Mouse (Mus musculus) liver, adult 2 months (tissue): ENCODE data around the gene Aqp11. TPM values are rescaled to one million over a fixed set of nuclear protein-coding genes. Genes with fewer than 3 reads are reported as not detected.
A peak's percentile ranks its signal among the peaks of the same experiment; 100 is the strongest.

Experiments
- DNase-seq: peaks from one replicate; pipeline ENCODE4 v3.0.0-alpha.2; 2011; ENCODE audit warnings: low read depth, low spot score; ENCODE audit errors: extremely low read depth
- H3K27ac ChIP-seq: fragments of 200-500 bp; replicated peaks from 2 replicates; pipeline ENCODE4 v1.5.1; 2012; ENCODE audit warnings: low read depth, mild to moderate bottlenecking, control low read depth, inconsistent platforms, low read length; ENCODE audit not compliant: insufficient read depth
- H3K27me3 ChIP-seq: fragments of 200-500 bp; 2 replicates; pipeline ENCODE4 v1.6.1; 2012; ENCODE audit warnings: mild to moderate bottlenecking, moderate library complexity, low read length, inconsistent platforms; ENCODE audit not compliant: control insufficient read depth, insufficient read depth
- H3K36me3 ChIP-seq: fragments of 200-500 bp; 2 replicates; pipeline ENCODE4 v1.6.1; 2012; ENCODE audit warnings: low read length, inconsistent platforms; ENCODE audit not compliant: control insufficient read depth, insufficient read depth
- H3K4me1 ChIP-seq: fragments of 200-500 bp; 2 replicates; pipeline ENCODE4 v1.6.1; 2011; ENCODE audit warnings: low read length; ENCODE audit not compliant: control insufficient read depth, insufficient read depth
- H3K4me3 ChIP-seq: fragments of 200-500 bp; 2 replicates; pipeline ENCODE4 v1.5.1; 2011; ENCODE audit warnings: low read depth, mild to moderate bottlenecking, control low read depth, low read length, moderate library complexity; ENCODE audit not compliant: insufficient read depth
- H3K79me2 ChIP-seq: fragments of 200-500 bp; 2 replicates; pipeline ENCODE4 v1.6.1; 2012; ENCODE audit warnings: inconsistent platforms, mild to moderate bottlenecking, low read length, moderate library complexity; ENCODE audit not compliant: control insufficient read depth, insufficient read depth
- H3K9ac ChIP-seq: fragments of 200-500 bp; 2 replicates; pipeline ENCODE4 v1.6.1; 2012; ENCODE audit warnings: low read depth, mild to moderate bottlenecking, control low read depth, inconsistent platforms, low read length
- CTCF ChIP-seq: fragments of 200-500 bp; IDR thresholded peaks from 2 replicates; pipeline ENCODE4 v1.5.1; 2011; ENCODE audit warnings: low read depth, low read length, control low read depth
- POLR2A ChIP-seq: fragments of 200-500 bp; IDR thresholded peaks from 2 replicates; pipeline ENCODE4 v1.6.1; 2011; ENCODE audit warnings: low read length, control low read depth; ENCODE audit not compliant: insufficient read depth; ENCODE audit errors: extremely low read depth
- WGBS: fragments of 180-500 bp; shearing (Covaris S2); methylation state at CpG from one replicate; pipeline ENCODE4 v1.1.7; 2018; 5-methylcytosine and 5-hydroxymethylcytosine counted together
- polyA plus RNA-seq: library from polyadenylated mRNA; depleted of rRNA; stranded (reverse); fragments of >200 nt; gene quantifications from 2 replicates; pipeline ENCODE4 v1.2.3, GENCODE M21; 2012; rRNA removed
- total RNA-seq: library from RNA; depleted of rRNA; stranded (reverse); fragments of >200 nt; gene quantifications from 2 replicates; pipeline ENCODE4 v1.2.3, GENCODE M21; 2014; rRNA removed

Gene Aqp11
- total and polyA plus RNA-seq, 2 experiments, result 17.1 to 36.8 TPM

DNA sequence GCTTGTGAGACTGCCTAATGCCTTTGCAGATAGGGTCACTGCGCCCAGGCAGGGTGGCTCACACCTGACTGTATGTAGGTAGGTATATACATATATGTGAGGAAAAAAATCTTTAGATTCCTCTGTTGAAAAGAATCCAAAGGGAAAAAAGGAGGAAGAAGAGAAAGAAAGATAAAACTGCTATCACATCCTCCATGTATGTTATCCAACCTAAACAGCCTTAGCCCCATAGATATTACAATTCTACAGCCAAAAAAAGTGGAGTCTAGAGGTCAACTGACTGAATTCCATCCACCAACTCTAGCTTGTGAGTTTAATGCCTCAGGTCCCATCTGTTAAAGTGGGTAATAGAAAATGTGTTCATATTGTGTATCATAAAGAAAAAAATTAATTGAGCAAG lies 42.6 kb downstream of the Aqp11 start:
- WGBS, result 98% methylated on average over 1 of the region's 1 CpGs
- H3K79me2 ChIP-seq, result peaks cover 12% of the 10 kb centered on the region; the same call in 1 of the 2 replicates
- H3K4me3 ChIP-seq, result no peak overlapping the region
- H3K4me1 ChIP-seq, result peaks cover 5% of the 10 kb centered on the region; the same call in 1 of the 2 replicates
- no peak overlapping the region for H3K27ac ChIP-seq
- no peak overlapping the region for H3K9ac ChIP-seq
- H3K36me3 ChIP-seq, result no peaks in the 10 kb centered on the region
- no peaks in the 10 kb centered on the region for H3K27me3 ChIP-seq
- DNase-seq, result no peak
- TF ChIP-seq CTCF (no peak), POLR2A (no peak)

DNA sequence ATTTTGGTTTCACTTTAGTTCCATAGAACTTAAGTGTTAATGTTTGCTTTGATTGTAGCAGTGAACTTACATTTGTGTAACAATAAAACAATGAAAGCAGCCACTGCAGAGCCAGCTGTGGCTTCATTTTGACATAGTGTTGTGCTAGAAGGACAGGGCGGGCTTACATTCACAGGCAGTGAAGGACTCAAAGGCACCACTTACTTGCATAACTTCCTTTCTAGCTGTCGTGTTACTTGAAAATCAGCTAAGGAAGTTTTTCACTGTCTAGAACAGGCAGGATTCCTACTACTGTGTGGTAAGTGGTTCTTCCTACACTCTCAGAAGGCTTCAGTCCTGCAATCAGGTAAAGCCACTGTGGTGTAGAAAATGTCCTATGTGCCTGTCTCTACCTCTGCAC lies 50.3 kb downstream of the Aqp11 start:
- H3K9ac ChIP-seq, result no peak overlapping the region
- H3K36me3 ChIP-seq, result peaks cover 20% of the 10 kb centered on the region
- H3K27ac ChIP-seq, result no peak overlapping the region
- no peaks in the 10 kb centered on the region for H3K4me1 ChIP-seq
- no peak overlapping the region for H3K4me3 ChIP-seq
- 92% methylated on average over 2 of the region's 2 CpGs for WGBS
- no peak for TF ChIP-seq CTCF
- TF ChIP-seq POLR2A, result no peak
- H3K27me3 ChIP-seq, result no peaks in the 10 kb centered on the region
- no peaks in the 10 kb centered on the region for H3K79me2 ChIP-seq
- DNase-seq, result no peak

- WGBS, result 11% methylated on average over 1 of the region's 1 CpGs
- no peaks in the 10 kb centered on the region; the same call in 1 of the 2 replicates for H3K79me2 ChIP-seq
- H3K36me3 ChIP-seq, result peaks cover 46% of the 10 kb centered on the region
- no peaks in the 10 kb centered on the region for H3K27me3 ChIP-seq
- DNase-seq, result no peak
- no peak overlapping the region for H3K4me3 ChIP-seq
- TF ChIP-seq CTCF, result peak; percentile 32; the same call in 1 of the 2 replicates
- no peak for TF ChIP-seq POLR2A
- no peak overlapping the region for H3K9ac ChIP-seq
- H3K4me1 ChIP-seq, result no peaks in the 10 kb centered on the region
- no peak overlapping the region for H3K27ac ChIP-seq
These were observed 58.9 kb downstream of the Aqp11 start for GRCm38 (mm10) chr7:97679239-97679638.

Other genes with a start within 250 kb of the Aqp11 start
- 33.7 and 45.0 TPM in 2 replicates for gene Aamdc, start 158.8 kb downstream of the Aqp11 start, total RNA-seq
- gene Aamdc, start 158.8 kb downstream of the Aqp11 start, polyA plus RNA-seq, result 23.9 and 24.9 TPM in 2 replicates
- gene Rsf1, start 158.4 kb downstream of the Aqp11 start, total RNA-seq, result 7.4 and 8.0 TPM in 2 replicates
- gene Rsf1, start 158.4 kb downstream of the Aqp11 start, polyA plus RNA-seq, result 0.93 and 1.2 TPM in 2 replicates
- gene Clns1a, start 41.7 kb downstream of the Aqp11 start, total RNA-seq, result 26.0 and 29.1 TPM in 2 replicates
- gene Clns1a, start 41.7 kb downstream of the Aqp11 start, polyA plus RNA-seq, result 17.1 and 21.6 TPM in 2 replicates
- 2.8 and 3.0 TPM in 2 replicates for gene Pak1, start 50.3 kb upstream of the Aqp11 start, total RNA-seq
- gene Pak1, start 50.3 kb upstream of the Aqp11 start, polyA plus RNA-seq, result 0.73 and 1.2 TPM in 2 replicates
- not detected in 2 replicates for gene Gdpd4, start 181.7 kb upstream of the Aqp11 start, total RNA-seq
- not detected in 2 replicates for gene Gdpd4, start 181.7 kb upstream of the Aqp11 start, polyA plus RNA-seq